Mouse (Mus musculus) G1E (cell line): ENCODE data around the gene Maml3. TPM values are rescaled to one million over a fixed set of nuclear protein-coding genes. Genes with fewer than 3 reads are reported as not detected.

ENCODE experiments used
- ATAC-seq: 2 replicates; pipeline ENCODE4 v1.8.0; 2016; ENCODE audit warnings: mild to moderate bottlenecking; ENCODE audit not compliant: insufficient number of reproducible peaks, poor library complexity, low FRiP score, severe bottlenecking; ENCODE audit errors: extremely low read depth
- DNase-seq: peaks from one replicate; pipeline ENCODE4 v3.0.0; 2012; ENCODE audit warnings: low spot score
- H3K27me3 ChIP-seq: 2 replicates; pipeline ENCODE4 v1.6.1; 2012; ENCODE audit warnings: mild to moderate bottlenecking, low read length, inconsistent platforms; ENCODE audit not compliant: insufficient read depth
- H3K36me3 ChIP-seq: replicated peaks from 2 replicates; pipeline ENCODE3; 2012; ENCODE audit warnings: mild to moderate bottlenecking, inconsistent platforms
- H3K4me1 ChIP-seq: 2 replicates; pipeline ENCODE4 v1.6.1; 2012; ENCODE audit warnings: low read depth, low read length, inconsistent platforms, mixed read lengths; ENCODE audit not compliant: insufficient read depth
- H3K4me3 ChIP-seq: 2 replicates; pipeline ENCODE4 v1.5.1; 2012; ENCODE audit warnings: low read depth, mild to moderate bottlenecking, inconsistent platforms, low read length, moderate library complexity, mixed read lengths
- H3K9me3 ChIP-seq: replicated peaks from 2 replicates; pipeline ENCODE4 v1.6.1; 2012; ENCODE audit warnings: inconsistent platforms
- CTCF ChIP-seq: IDR thresholded peaks from 2 replicates; pipeline ENCODE4 v1.5.1; 2012; ENCODE audit warnings: low read depth, low read length, inconsistent platforms, mixed read lengths
- GATA1 ChIP-seq: IDR thresholded peaks from 2 replicates; pipeline ENCODE4 v1.6.1; 2012; ENCODE audit warnings: borderline replicate concordance, low read length, inconsistent platforms, mixed read lengths
- GATA2 ChIP-seq: IDR thresholded peaks from 2 replicates; pipeline ENCODE4 v1.6.1; 2012; ENCODE audit warnings: low read depth, low read length, inconsistent platforms, borderline replicate concordance
- POLR2AphosphoS5 ChIP-seq: IDR thresholded peaks from 2 replicates; pipeline ENCODE4 v1.6.1; 2012; ENCODE audit warnings: low read depth, low read length, inconsistent platforms; ENCODE audit not compliant: insufficient replicate concordance
- TAL1 ChIP-seq: conservative IDR thresholded peaks from 2 replicates; pipeline ENCODE4 v1.6.1; 2012; ENCODE audit warnings: low read depth, low read length, inconsistent platforms, mixed read lengths
- polyA plus RNA-seq: library from polyadenylated mRNA; stranded (reverse); fragments of >175 nt; gene quantifications from 2 replicates; pipeline ENCODE4 v1.2.3, GENCODE M21; 2012
- total RNA-seq, 2 experiments: library from RNA; stranded (forward) in 1 of 2; stranded (reverse) in 1 of 2; fragments of 200-1000 nt in 1 of 2; fragments of >200 nt in 1 of 2; fragmentation: Nextera tagmentation in 1 of 2; gene quantifications; 2 replicates each; pipeline ENCODE4 v1.2.3; 2014 to 2017

Gene Maml3
- total and polyA plus RNA-seq, 3 experiments = 0.01 to 0.49 TPM; not detected in 1

GRCm38 (mm10) chr3:51832985-51833384 is 271.9 kb downstream of the Maml3 start:
- Histone ChIP-seq H3K36me3 (no peaks in the 10 kb centered on the region), H3K9me3 (no peaks in the 10 kb centered on the region), H3K4me3 (no peak overlapping the region), H3K4me1 (no peaks in the 10 kb centered on the region), H3K27me3 (peaks cover 5% of the 10 kb centered on the region; the same call in 1 of the 2 replicates)
- no peak for DNase-seq
- TF ChIP-seq POLR2AphosphoS5 (no peak), GATA1 (no peak), TAL1 (no peak), CTCF (no peak), GATA2 (no peak)
- no peak for ATAC-seq

GRCm38 (mm10) chr3:51830821-51831429 is 274.0 kb downstream of the Maml3 start:
- Histone ChIP-seq H3K36me3 (no peaks in the 10 kb centered on the region), H3K27me3 (peaks cover 5% of the 10 kb centered on the region; the same call in 1 of the 2 replicates), H3K9me3 (no peaks in the 10 kb centered on the region), H3K4me1 (no peaks in the 10 kb centered on the region), H3K4me3 (no peak overlapping the region)
- ATAC-seq = no peak
- TF ChIP-seq GATA2 = no peak
- no peak for TF ChIP-seq CTCF
- TF ChIP-seq GATA1 = no peak
- no peak for TF ChIP-seq TAL1
- no peak for TF ChIP-seq POLR2AphosphoS5
- DNase-seq = no peak

- Histone ChIP-seq H3K27me3 (no peaks in the 10 kb centered on the region; the same call in 1 of the 2 replicates), H3K4me3 (no peak overlapping the region), H3K36me3 (no peaks in the 10 kb centered on the region), H3K4me1 (no peaks in the 10 kb centered on the region), H3K9me3 (no peaks in the 10 kb centered on the region)
- DNase-seq (no peak), ATAC-seq (no peak)
- TF ChIP-seq GATA1 = no peak
- TF ChIP-seq CTCF = no peak
- no peak for TF ChIP-seq POLR2AphosphoS5
- no peak for TF ChIP-seq TAL1
- TF ChIP-seq GATA2 = no peak
Observed at GRCm38 (mm10) chr3:51825530-51825929, 279.3 kb downstream of the Maml3 start.

- H3K9me3 ChIP-seq = no peaks in the 10 kb centered on the region
- no peaks in the 10 kb centered on the region; the same call in 1 of the 2 replicates for H3K27me3 ChIP-seq
- DNase-seq = no peak
- H3K36me3 ChIP-seq = no peaks in the 10 kb centered on the region
- ATAC-seq = no peak
- H3K4me3 ChIP-seq = no peak overlapping the region
- TF ChIP-seq GATA2 (no peak), CTCF (no peak), GATA1 (no peak), POLR2AphosphoS5 (no peak), TAL1 (no peak)
- H3K4me1 ChIP-seq = no peaks in the 10 kb centered on the region
Observed at GRCm38 (mm10) chr3:51824506-51824905, 280.4 kb downstream of the Maml3 start.

GRCm38 (mm10) chr3:51821551-51821950 is 283.3 kb downstream of the Maml3 start:
- H3K9me3 ChIP-seq = no peaks in the 10 kb centered on the region
- no peak for TF ChIP-seq GATA2
- no peak for TF ChIP-seq GATA1
- TF ChIP-seq TAL1 = no peak
- TF ChIP-seq CTCF = no peak
- no peak for TF ChIP-seq POLR2AphosphoS5
- no peak for DNase-seq
- no peaks in the 10 kb centered on the region; the same call in 1 of the 2 replicates for H3K27me3 ChIP-seq
- H3K36me3 ChIP-seq = no peaks in the 10 kb centered on the region
- no peak overlapping the region for H3K4me3 ChIP-seq
- no peaks in the 10 kb centered on the region for H3K4me1 ChIP-seq
- no peak for ATAC-seq

- TF ChIP-seq GATA1 (no peak), GATA2 (no peak), TAL1 (no peak), CTCF (no peak), POLR2AphosphoS5 (no peak)
- no peaks in the 10 kb centered on the region for H3K9me3 ChIP-seq
- no peaks in the 10 kb centered on the region for H3K36me3 ChIP-seq
- H3K4me1 ChIP-seq = no peaks in the 10 kb centered on the region
- no peak overlapping the region for H3K4me3 ChIP-seq
- no peak for ATAC-seq
- no peaks in the 10 kb centered on the region for H3K27me3 ChIP-seq
- DNase-seq = no peak
Observed at GRCm38 (mm10) chr3:51819109-51819508, 285.8 kb downstream of the Maml3 start.

GRCm38 (mm10) chr3:51817919-51818318 is 287.0 kb downstream of the Maml3 start:
- Histone ChIP-seq H3K36me3 (no peaks in the 10 kb centered on the region), H3K9me3 (no peaks in the 10 kb centered on the region), H3K4me3 (no peak overlapping the region), H3K4me1 (no peaks in the 10 kb centered on the region), H3K27me3 (peaks cover 1% of the 10 kb centered on the region; the same call in 1 of the 2 replicates)
- TF ChIP-seq GATA1 (no peak), POLR2AphosphoS5 (no peak), TAL1 (no peak)
- ATAC-seq (no peak), DNase-seq (no peak)
